Mouse (Mus musculus) spleen, adult 2 months (tissue): ENCODE measurements at regions not wholly inside any gene's neighbourhood (a gene's known extent, or its start where the extent isn't known, plus 50 kb on each side); places are given as distances from the start of the nearest gene placed in this dataset.
A peak's percentile ranks its signal among the peaks of the same experiment; 100 is the strongest.

Experiments
- DNase-seq, 2 experiments: peaks; one replicate each; pipeline versions ENCODE4 v3.0.0 to v3.0.0-alpha.2; 2012 to 2021; ENCODE audit warnings: low spot score in 2 of 2, low read depth in 1 of 2
- H3K27ac ChIP-seq: fragments of 200-500 bp; 2 replicates; pipeline ENCODE4 v1.5.1; 2012; ENCODE audit warnings: low read length, inconsistent platforms; ENCODE audit not compliant: insufficient read depth
- H3K27me3 ChIP-seq: fragments of 200-500 bp; 2 replicates; pipeline ENCODE4 v1.6.1; 2012; ENCODE audit warnings: mild to moderate bottlenecking, moderate library complexity, low read length, inconsistent platforms; ENCODE audit not compliant: control insufficient read depth, insufficient read depth
- H3K36me3 ChIP-seq: fragments of 200-500 bp; 2 replicates; pipeline ENCODE4 v1.6.1; 2012; ENCODE audit warnings: mild to moderate bottlenecking, low read length, inconsistent platforms; ENCODE audit not compliant: control insufficient read depth, insufficient read depth
- H3K4me1 ChIP-seq: fragments of 200-500 bp; 2 replicates; pipeline ENCODE4 v1.6.1; 2011; ENCODE audit warnings: inconsistent platforms; ENCODE audit not compliant: control insufficient read depth, insufficient read depth, insufficient read length
- H3K4me3 ChIP-seq: fragments of 200-500 bp; 2 replicates; pipeline ENCODE4 v1.5.1; 2011; ENCODE audit warnings: mild to moderate bottlenecking, inconsistent platforms; ENCODE audit not compliant: insufficient read depth, insufficient read length; ENCODE audit errors: extremely low read depth
- CTCF ChIP-seq: fragments of 200-500 bp; IDR thresholded peaks from 2 replicates; pipeline ENCODE4 v1.5.1; 2011; ENCODE audit warnings: mild to moderate bottlenecking, inconsistent platforms; ENCODE audit not compliant: insufficient read depth, insufficient read length, insufficient replicate concordance; ENCODE audit errors: extremely low read depth
- POLR2A ChIP-seq: fragments of 200-500 bp; IDR thresholded peaks from 2 replicates; pipeline ENCODE4 v1.6.1; 2011; ENCODE audit warnings: low read depth, low read length, inconsistent platforms
- WGBS: fragments of 180-500 bp; shearing (Covaris S2); methylation state at CpG from one replicate; pipeline ENCODE4 v1.1.7; 2018; 5-methylcytosine and 5-hydroxymethylcytosine counted together

DNA sequence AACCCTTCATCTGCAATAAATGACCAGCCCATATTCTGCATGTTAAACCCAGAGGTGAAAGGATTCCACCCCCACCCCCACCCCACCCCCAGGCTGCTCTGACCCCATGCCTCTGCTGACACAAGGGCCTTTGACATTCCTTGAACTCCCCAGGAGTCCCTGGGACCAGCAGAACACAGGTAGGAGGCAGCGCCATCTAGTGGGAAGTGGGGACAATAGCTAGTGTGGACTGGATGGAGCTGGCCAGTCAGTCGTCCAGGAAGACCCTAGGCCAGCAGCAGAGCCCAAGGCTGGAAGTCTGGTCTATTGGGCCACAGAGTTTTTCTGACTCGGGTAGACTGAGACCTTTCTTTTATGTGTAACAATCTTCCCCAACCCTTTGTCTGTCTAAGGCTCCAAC is 71.8 kb upstream of the Ppp1r26 start:
- peak in 1 of 2 experiments; percentile 18 for DNase-seq
- WGBS: 15% methylated on average over 3 of the region's 3 CpGs
- Histone ChIP-seq H3K4me1 (no peaks in the 10 kb centered on the region), H3K36me3 (no peaks in the 10 kb centered on the region), H3K4me3 (no peak overlapping the region), H3K27me3 (no peaks in the 10 kb centered on the region), H3K27ac (no peak overlapping the region)
- TF ChIP-seq POLR2A: no peak
- peak; percentile 36; the same call in 1 of the 2 replicates for TF ChIP-seq CTCF

DNA sequence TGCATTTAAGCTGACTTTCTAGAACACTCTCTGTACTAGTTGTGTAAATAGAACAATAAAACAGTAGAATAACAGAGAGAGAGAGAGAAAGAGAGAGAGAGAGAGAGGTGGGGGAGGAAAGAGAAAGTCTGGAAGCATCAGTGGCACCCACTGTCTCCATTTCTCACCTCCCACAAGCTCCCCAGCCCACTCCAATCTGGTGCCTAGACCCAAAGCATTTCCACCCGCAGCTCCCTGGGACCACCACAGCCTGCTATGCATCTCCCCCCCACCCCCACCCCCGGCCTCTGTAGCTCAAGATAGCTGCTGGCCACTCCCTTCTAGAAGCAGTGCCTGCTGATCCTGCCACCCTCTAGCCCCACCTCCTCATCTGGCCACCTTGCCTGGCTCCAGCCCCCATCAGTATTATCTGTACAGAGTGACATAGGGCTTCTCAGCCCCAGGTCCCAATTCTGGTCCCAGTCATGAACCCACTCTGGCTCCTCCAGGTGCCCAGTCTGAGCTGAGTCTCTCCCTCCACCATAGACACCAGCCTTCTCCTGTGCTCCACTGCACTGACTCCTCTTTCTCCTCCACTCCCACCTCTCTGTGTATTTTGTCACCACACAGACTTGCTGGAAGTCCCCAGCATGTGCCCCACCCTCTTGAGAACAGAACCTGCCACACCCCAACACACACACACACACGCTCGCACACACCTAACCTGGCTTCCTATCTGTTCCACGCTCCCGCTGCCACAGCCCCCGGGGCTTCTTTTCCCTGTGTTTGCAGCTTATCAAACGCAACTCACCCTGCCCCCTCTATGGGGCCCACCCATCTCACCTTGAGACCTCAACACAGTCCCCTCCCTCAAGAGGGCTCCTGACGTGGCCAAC is 68.4 kb upstream of the Ppp1r26 start:
- H3K27me3 ChIP-seq: no peaks in the 10 kb centered on the region

DNA sequence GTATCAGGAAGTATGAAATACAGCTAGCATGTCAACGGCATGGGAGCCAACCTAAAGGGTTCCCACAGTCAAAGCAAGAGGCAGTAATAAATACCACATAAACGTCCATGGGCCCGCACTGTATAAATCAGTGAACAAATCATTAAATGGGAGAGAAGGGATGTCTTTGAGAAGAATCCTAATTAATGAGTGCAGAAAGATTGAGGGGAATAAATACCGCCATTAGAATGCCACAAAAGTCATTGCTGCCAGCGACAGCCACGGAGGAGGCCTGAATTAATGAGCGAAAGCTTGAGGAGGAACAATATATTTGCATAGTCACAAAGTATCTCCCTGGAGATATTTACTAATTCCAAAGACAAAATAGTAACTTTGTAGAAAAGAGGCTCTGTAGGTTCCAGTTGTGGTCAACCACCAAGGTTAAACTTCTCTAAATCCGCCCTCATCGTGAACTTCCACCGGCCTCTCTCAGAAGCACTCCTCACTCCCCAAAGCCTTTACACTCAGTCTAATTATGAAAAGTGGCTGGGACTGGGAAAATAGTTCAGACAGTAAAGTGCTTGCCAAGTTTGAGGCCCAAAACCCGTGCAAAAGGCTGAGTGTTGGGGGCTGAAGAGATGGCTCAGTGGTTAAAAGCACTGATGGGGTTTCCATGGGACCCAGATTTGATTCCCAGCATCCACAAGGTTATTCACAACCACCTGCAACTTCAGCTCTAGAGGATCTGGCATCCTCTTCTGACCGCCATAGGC is 64.4 kb upstream of the Ppp1r26 start:
- Histone ChIP-seq H3K27me3 (no peaks in the 10 kb centered on the region), H3K27ac (no peak overlapping the region), H3K4me1 (no peaks in the 10 kb centered on the region), H3K36me3 (no peaks in the 10 kb centered on the region), H3K4me3 (no peak overlapping the region)
- DNase-seq: no peak
- 63% methylated on average over 12 of the region's 12 CpGs for WGBS
- TF ChIP-seq POLR2A (no peak), CTCF (no peak)

More for the DNA sequence above, 68.4 kb upstream of the Ppp1r26 start:
- H3K4me1 ChIP-seq: no peaks in the 10 kb centered on the region
- no peak for DNase-seq
- H3K4me3 ChIP-seq: no peak overlapping the region
- 77% methylated on average over 9 of the region's 9 CpGs for WGBS
- no peak for TF ChIP-seq CTCF
- no peak for TF ChIP-seq POLR2A
- H3K27ac ChIP-seq: no peak overlapping the region
- H3K36me3 ChIP-seq: no peaks in the 10 kb centered on the region

DNA sequence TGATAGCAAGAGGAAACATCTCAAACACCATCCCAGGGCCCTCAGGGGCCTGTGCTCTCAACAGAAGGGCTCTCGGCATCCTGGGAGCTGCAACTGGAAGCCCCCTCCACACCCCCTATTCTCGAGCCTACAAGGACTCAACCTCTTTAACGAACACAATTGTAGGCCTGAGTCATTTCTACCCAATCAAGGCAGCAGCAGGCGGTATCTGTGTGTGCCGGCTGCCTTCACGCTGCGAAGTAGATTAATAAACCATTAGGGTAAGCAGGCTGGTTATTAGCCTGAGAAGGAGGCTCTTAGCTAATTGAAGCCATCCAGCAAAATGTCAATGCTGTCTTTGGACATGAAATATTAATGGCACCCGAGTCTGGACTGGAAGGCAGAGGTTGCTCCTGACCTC is 61.7 kb upstream of the Ppp1r26 start:
- Histone ChIP-seq H3K36me3 (no peaks in the 10 kb centered on the region), H3K27ac (no peak overlapping the region), H3K4me3 (no peak overlapping the region), H3K4me1 (no peaks in the 10 kb centered on the region), H3K27me3 (no peaks in the 10 kb centered on the region)
- 84% methylated on average over 8 of the region's 8 CpGs for WGBS
- DNase-seq: no peak
- TF ChIP-seq POLR2A (no peak), CTCF (no peak)

DNA sequence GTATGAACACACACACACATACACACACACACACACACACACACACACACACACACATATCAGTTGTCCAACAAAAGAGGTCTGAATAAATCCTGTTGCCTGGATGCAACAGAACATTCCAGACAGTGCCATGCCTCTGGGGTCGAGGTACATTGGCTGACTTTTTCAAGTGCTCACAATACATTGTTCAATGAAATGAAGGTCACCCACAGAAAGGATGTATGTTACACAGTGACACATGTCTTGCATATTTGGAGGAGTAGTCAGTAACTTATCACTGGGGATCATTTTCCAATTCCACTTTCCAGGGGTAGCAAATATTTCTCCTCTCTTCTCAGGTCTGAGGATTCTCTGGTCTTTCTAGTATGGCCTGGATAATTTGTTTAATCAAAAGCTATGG is 59.8 kb upstream of the Ppp1r26 start:
- no peak for DNase-seq
- no peaks in the 10 kb centered on the region for H3K36me3 ChIP-seq
- no peak for TF ChIP-seq CTCF
- no peak for TF ChIP-seq POLR2A
- no peaks in the 10 kb centered on the region for H3K27me3 ChIP-seq
- no peak overlapping the region for H3K27ac ChIP-seq
- 72% methylated on average over 1 of the region's 1 CpGs for WGBS
- H3K4me1 ChIP-seq: no peaks in the 10 kb centered on the region
- no peak overlapping the region for H3K4me3 ChIP-seq

DNA sequence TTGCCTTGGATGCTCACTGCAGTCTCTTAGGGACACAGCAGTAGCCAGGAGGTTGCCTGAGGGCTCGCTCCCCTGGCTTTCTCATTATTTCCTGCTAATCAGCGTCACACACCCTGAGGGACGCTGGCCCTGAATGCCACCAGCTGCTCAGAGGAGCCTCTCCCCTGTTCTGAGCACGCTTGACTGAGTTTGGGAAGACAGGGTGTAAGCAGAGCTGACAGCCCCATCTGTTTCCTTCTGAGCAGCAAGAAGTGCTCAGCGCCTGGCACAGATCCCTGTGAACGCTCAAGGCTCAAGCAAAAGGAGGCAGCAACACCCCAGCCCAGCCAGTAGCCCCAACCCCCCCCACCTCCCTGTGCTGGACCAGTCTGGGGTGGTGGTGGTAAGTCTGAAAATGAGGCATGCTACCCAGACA is 59.2 kb upstream of the Ppp1r26 start:
- Histone ChIP-seq H3K27ac (no peak overlapping the region), H3K4me3 (no peak overlapping the region), H3K4me1 (no peaks in the 10 kb centered on the region), H3K36me3 (no peaks in the 10 kb centered on the region), H3K27me3 (no peaks in the 10 kb centered on the region)
- WGBS: 20% methylated on average over 6 of the region's 6 CpGs
- DNase-seq: no peak
- TF ChIP-seq CTCF (no peak), POLR2A (no peak)
